In the genomic region with DNA sequence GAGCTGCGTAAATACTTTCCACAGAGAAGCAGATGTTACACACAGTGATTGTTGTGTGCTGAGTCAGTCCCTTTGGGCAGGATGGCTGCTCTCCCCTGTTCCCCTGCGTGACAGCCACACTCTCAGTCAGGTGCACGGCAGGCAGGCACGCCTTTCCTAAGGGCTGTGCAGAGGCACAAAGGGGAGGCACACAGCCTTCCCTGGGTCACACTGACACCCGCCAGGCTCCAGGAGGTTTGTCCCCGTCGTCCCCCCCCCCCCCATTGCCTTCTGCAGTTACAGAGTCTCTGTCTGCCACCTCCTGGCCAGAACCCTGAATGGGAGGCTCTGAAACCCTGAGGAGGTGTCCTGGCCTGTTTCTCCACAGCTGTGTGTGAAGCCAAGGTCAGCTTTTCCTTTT, we compare ENCODE assay signal across 8 mouse cellular contexts.
DNase-seq lines count a peak whose midpoint lies in the region; TF ChIP-seq lines count a peak whose summit lies in the region.

No protein-coding gene starts in this region.

- no peaks in the 10 kb centered on the region for H3K9me3 ChIP-seq in limb, embryonic 10.5 days (replicated peaks)

- H3K4me3 ChIP-seq in gastrocnemius, adult 2 months, result no peak overlapping the region
- H3K4me3 ChIP-seq in limb, embryonic 10.5 days, result no peak overlapping the region

- 38% methylated on average over 7 of the region's 7 CpGs for WGBS in limb, embryonic 10.5 days

- peak; percentile 64 for DNase-seq in gastrocnemius, adult 2 months
- no peak for DNase-seq in gastrocnemius, postnatal 36 days
- peak; percentile 70 for DNase-seq in ovary, postnatal 36 days (ENCODE audit: low spot score)
- no peak for DNase-seq in ovary, postnatal 10 days (ENCODE audit: low spot score)
- peak; percentile 62 for DNase-seq in embryo, embryonic 11 days
- DNase-seq in limb, embryonic 10.5 days (ENCODE audit: low spot score), result no peak
- no peak for DNase-seq in left cerebral cortex, postnatal 25 days (ENCODE audit: low spot score in 2 of 2)
- DNase-seq in spleen, postnatal 4 days (ENCODE audit: low spot score in 2 of 2), result no peak

- peaks cover 20% of the 10 kb centered on the region for H3K4me1 ChIP-seq in limb, embryonic 10.5 days

- H3K27me3 ChIP-seq in limb, embryonic 10.5 days (ENCODE audit: low read depth, poor library complexity, severe bottlenecking), result peaks cover 24% of the 10 kb centered on the region

- peak overlapping the region; percentile 46; the same call in 1 of the 2 replicates for H3K27ac ChIP-seq in gastrocnemius, adult 2 months
- H3K27ac ChIP-seq in limb, embryonic 10.5 days, result 0 out of 2 replicates have a peak overlapping the region, but pooled peaks have one; percentile 25

- intact Hi-C loops in gastrocnemius, adult 2 months (cut with DNase I), result loop anchor here (2.0 to 10.0 kb wide), 2 partner anchors 156 to 222 kb away; partner anchors contain the start of gene Eya2
- intact Hi-C loops in gastrocnemius, postnatal 36 days (cut with DNase I), result loop anchor here (1.0 kb wide), 1 partner anchor 222 kb away; no protein-coding TSS in a partner anchor
- intact Hi-C loops in left cerebral cortex, postnatal 25 days (cut with DNase I), result loop anchor here (1.0 kb wide), 1 partner anchor 222 kb away; no protein-coding TSS in a partner anchor

- H3K36me3 ChIP-seq in limb, embryonic 10.5 days, result no peaks in the 10 kb centered on the region

- peak; percentile 61 for TF ChIP-seq CTCF in gastrocnemius, adult 2 months (IDR thresholded peaks at IDR 0.05)

Comparison
In these comparisons a context has a peak if more than half of its experiments do, and no peak if none do; other contexts are left out.
1. DNase-seq: peak in gastrocnemius, adult 2 months (single experiment), ovary, postnatal 36 days (single experiment) and embryo, embryonic 11 days (single experiment); none in gastrocnemius, postnatal 36 days (0 of 2), ovary, postnatal 10 days (single experiment), limb, embryonic 10.5 days (single experiment), left cerebral cortex, postnatal 25 days (0 of 2) and spleen, postnatal 4 days (0 of 2).